Mouse (Mus musculus): ENCODE results near the gene Ifitm5.
"Not testable (repeated sequence)": the region's sequence is repeated elsewhere in the genome, so short reads cannot be mapped to it uniquely, and the experiment has no call there.

Ifitm5 gene

DNA sequence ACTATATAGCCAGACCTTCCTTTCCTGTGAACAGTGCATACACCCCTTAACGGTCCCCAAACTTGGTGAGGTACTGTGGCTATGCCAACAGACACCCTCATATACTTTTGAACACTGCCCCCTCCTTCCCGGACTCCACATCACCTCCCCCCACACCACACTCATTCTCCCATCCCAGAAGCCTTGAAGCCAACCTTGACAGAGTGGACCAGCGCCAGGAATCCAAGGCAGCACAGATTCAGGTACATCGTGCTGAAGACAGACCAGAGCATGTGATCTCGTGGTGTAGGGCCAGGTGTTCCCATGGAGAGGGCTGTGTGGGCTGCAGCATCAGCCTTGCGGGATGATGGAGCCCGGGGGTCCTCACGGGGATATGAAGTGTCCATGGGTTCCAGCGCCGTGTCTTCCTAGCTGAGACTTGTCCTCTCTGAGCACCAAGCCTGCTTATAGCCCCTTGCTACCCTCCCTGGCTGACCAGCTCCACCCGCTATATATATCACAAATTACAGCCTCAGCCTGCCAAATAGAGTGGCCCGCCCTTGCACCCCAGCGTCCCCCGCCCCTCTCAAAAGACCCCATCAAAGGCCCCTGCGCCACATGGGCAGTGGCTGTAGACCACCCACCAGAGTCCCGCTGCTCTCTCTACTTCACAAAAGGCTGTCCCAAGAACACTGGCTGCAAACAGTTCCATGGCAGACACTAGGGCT lies at the start of gene Ifitm5:
Gene Ifitm5 (minus strand): TSS at position 468 of the 707 bp plus-strand sequence.
- no peak for DNase-seq (ENCODE audit: low spot score in 2 of 2)

DNA sequence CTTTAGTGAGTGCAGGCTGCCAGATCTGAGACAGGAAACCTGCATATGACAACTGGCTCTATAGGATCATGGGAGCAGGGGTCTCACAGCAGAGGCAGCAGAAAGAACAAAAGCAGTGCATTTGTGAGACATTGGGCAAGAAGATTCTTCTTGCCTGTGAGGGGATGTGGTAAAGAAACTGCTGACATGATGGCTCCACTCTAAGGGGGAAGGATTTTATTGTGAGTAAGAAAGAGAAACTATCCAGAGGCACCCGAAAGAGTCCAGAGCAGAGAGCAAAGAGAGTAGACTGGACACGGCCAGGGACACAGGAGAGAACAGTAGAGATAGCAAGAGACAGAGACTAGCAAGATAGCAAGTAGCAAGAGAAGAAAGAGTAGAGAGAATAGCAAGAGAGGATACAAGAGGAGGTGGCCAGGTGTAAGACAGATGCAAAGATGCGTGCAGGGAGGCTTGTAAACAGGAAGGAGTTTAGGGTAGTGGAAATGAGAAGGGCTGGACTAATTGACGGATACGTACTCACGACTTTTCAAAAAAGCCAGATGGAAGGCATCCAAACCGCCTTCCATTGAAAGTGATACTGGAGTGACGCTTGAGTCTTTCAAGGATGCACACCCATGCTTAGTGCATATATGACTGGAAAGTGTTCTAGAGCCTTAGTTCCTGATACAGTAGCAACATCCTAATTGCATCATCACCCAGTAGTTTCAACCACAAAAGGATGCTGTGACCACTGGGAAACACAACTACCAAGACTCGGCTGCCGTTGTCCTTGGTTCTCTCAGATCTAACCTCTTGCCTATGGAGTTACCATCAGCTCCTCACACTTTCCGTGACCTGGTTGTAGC lies 49.0 kb upstream of the Ifitm5 start:
- DNase-seq (ENCODE audit: low spot score in 2 of 2) = no peak

DNA sequence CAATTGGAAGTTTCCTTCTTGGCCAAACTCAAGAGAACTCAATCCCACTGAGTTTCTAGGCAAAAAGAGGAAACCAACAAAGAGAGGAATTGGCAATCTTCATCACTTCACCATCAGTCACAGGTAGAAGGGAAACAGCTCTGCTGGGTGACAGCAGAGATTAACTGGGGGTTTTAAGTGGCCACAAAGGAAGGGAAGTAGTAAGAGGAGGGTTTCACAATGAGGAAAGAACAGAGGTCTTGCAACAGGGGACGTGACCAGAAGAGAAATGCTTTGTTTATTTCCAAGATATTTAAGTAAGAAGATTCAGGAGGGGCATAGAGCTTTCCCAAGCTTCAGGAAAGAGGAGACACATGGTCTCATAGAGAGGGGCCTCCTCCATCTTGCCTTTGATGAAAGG lies 47.7 kb upstream of the Ifitm5 start:
- no peak for DNase-seq (ENCODE audit: low spot score in 2 of 2)

DNA sequence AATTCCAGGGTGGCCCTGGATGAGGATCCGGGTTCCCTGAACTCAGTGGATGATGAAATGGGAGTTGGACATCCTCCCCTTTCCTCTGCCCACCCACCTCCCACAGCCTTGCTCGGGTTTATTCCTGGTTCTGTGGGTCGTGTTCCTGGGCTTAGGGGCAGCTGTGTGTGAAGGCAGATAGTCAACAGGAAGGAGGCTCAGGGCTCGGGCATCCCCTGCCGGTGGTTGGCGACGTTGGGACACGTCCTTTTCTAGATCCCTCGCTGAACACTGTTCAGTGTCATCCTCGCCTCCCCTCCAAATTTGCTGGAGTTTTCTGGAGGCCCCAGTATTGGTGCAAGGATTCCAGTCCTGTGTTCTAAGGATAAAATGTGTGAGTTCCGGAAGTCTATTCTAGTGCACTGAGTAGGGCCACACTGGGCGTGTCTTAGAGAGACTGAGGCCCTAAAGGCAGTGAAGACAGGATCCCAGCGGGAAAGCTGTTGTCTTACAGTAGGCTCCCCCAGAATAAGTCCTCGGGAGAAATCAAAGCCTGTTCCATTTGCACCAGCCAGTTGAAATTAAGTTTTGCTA lies 41.1 kb upstream of the Ifitm5 start:
- DNase-seq (ENCODE audit: low spot score in 2 of 2) = no peak

DNA sequence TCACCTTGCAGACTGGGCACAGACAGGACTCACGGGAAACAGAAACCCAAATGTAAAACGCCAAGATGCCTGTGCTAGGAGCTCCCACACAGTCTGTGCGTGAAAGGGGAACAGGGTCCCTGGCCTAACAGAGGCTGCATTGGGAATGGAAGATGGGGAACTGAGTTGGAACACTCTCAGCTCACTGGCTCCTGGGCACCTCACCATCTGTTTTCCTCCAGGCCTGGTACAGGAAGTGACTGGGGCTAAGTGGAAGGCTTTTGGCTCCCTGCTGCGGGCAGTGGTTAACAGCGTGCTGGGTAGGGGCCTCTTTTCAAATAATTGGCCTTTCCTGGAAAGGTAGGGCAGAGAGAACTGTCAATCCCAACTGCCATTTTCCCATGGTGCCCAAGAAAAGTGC lies 40.5 kb upstream of the Ifitm5 start:
- no peak for DNase-seq (ENCODE audit: low spot score in 2 of 2)

DNA sequence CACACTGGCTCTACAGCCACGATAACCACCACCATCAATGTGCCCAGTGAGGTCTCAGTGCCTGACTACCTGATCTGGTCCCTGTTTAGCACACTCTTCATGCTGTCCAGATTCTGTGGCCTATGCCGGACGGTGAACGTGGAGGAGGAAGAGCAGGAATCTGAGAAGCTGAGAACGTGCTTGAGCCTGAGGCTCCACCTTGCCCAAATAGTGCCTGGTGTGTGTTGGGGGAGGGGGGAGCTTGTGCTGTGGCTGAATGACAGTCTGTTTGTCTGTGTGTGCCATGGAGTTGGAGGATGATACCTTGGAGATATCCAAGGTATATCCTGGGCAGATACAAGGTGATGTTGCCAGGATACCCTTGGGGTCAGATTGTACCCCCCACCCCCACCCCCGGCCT lies 40.1 kb upstream of the Ifitm5 start:
- no peak for DNase-seq (ENCODE audit: low spot score in 2 of 2)

DNA sequence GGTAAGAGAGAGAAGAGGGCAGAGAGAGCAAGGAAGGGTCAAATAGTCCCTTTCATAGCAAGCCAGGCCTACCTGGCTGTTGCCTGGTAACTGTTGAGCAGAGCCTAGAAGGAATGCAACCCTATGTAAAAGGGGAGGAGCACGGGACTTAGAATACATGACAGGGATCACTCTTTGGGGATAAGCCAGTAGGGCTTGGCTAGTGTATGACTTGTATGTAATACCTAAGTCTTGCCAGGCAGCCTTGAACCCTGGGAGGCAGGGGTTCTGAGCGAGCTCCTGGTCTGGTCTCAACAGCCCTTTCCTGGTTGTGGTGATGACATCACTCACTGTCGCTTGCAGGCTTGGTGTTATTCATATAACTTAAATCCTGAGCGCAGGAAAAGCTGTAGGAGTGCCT lies 38.9 kb upstream of the Ifitm5 start:
- peak in 1 of 2 experiments; percentile 10 for DNase-seq (ENCODE audit: low spot score in 2 of 2)

DNA sequence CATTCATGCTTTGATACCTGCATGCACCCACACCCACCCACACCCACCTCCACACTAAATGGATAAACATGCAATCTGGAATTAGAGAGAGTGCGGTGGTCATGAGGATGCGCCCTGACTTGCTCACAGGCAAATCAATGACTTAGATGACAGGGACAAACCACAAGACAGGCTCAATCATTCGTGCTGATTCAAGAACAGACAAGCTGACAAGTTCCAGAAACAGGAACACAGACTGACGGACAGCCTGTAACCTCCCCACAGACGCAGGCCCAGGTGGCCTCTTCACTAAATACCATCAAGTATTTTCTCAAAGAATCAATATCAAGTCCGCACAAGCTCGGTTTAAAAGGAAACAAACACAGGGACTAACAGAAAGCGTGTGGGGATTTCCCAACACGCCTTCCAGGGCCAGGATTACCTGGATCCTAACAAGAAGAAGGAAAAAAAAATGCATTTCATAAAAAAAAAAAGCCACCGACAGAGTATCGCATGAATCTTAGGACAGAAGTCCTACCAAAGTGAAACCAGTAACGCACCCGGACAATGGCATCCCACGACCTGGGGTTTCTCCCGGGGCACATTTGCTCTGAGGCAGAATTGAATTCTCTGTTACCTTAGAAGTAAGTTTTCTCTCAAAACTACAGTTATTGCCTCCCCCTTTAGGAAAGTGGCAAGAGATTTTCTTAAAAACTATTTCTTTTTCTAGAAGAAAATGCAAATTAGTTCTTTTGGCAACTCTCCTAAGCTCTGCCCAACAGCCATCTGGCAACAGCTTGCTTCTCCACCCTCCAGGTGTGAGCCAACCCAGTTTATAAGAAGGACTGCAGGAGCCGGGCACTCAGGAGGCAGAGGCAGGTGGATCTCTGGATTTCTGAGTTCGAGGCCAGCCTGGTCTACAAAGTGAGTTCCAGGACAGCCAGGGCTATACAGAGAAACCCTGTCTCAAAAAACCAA lies 37.4 kb upstream of the Ifitm5 start:
- DNase-seq (ENCODE audit: low spot score in 2 of 2) = peak; percentile 27 to 58

DNA sequence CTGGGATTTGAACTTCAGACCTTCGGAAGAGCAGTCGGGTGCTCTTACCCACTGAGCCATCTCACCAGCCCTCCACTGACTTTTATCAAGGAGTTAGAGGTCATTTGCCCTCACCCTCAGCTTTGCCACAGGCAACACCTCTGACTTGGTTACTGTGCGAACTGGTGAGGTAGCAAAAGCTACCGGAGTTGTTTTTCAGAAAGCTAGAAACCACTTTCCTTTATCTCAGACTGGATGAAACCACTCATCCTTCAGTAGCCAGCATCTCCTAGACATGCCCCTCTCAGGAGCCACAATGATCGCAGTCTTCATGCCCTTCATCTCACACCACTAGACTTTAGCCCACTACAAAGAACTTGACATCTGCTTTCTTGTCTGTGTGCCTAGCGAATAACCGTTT lies 32.9 kb upstream of the Ifitm5 start:
- no peak for DNase-seq (ENCODE audit: low spot score in 2 of 2)

DNA sequence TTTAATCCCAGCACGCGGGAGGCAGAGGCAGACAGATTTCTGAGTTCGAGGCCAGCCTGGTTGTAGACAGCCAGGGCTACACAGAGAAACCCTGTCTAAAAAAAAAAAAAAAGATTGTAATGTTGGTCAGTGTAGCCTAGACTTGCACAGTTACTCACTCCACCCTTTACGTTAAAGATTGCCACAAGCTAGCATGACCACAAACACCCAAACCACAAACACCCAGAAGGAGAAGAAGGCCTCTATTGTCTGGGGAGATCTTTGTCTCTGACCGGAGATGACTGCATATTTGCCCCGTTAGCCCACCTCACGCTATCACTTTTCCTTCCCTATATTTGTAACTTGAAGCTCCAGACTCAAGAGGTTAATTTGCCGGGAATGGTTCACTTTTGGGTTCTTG lies 31.6 kb upstream of the Ifitm5 start:
- DNase-seq (ENCODE audit: low spot score in 2 of 2) = no peak

DNA sequence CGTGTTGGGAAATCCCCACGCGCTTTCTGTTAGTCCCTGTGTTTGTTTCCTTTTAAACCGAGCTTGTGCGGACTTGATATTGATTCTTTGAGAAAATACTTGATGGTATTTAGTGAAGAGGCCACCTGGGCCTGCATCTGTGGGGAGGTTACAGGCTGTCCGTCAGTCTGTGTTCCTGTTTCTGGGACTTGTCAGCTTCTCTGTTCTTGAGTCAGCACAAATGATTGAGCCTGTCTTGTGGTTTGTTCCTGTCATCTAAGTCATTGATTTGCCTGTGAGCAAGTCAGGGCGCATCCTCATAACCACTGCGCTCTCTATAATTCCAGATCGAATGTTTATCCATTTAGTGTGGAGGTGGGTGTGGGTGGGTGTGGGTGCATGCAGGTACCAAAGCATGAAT lies 26.6 kb upstream of the Ifitm5 start:
- DNase-seq (ENCODE audit: low spot score in 2 of 2) = not testable (repeated sequence)

DNA sequence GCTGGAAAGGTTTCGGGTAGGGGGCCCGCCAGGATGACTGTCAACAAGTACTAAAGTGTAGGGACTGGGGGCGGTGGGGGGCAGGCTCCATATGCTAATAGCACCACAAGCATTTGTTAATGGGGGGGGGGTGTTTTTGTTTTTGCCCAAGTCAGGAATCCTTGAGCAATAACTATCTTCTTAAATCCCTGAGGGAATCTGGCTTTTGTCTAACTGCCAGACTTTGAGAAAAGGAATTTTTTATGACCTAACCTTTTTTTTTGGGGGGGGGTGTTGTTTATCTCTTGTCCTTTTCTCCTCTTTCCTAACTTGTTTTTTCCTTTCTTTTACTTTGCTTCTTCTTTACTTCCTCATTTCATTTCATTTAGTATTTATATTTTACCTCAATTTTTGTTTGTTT lies 25.4 kb upstream of the Ifitm5 start:
- DNase-seq (ENCODE audit: low spot score in 2 of 2) = no peak

DNA sequence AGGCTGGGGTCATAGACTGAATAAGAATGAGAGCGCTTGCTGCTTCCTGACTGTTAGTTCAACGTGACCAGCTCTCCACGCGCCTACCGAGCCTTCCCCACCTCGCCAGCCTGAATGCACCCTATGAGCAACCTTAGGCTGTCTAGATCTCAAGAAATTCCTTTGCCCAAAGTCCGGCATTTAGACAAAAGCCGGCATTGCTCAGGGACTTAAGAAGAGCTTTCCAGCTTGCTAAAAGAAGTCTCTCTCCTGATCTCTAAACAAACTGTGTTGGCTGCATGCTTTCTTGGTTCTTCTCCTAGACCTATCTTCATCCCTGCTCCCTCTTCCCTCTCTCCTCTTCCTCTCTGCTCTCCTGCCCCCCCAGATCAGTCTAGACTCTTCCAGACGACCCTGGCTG lies 24.8 kb upstream of the Ifitm5 start:
- DNase-seq (ENCODE audit: low spot score in 2 of 2) = no peak

DNA sequence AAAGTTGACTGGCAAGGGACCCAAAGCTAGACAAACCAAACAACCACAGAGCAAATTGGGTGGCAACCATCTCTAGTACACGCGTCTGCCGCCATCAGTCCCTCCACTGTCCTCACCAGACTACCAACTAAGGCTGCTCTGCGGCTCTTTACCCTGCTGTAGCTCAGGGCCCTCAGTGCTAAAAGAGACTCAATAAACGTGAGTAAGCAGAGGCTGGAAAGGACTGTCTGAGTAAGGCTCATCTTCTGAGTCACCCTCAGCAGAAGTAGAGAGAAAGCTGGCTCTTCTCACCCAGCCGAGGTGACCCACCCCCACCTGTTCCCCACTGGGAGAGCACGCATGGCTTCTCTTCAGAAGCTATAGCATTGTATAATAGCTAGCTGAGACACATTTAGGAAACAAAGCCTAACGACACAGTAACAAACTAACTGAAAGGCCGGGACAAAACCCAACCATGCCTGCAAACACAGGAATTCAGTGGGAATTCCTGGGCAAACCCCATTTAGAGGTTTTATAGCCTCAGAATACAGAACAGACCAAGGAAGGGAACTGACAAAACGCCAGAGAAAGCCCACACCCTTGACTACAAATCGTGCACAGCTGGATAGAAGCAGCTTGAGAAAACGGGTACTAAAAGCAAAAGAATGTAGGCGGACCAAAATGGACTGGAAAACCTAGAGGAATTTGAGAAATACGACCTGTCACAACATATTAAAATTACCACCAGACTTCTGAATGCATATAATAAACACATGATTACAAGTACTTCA lies 23.5 kb upstream of the Ifitm5 start:
- DNase-seq (ENCODE audit: low spot score in 2 of 2) = no peak

DNA sequence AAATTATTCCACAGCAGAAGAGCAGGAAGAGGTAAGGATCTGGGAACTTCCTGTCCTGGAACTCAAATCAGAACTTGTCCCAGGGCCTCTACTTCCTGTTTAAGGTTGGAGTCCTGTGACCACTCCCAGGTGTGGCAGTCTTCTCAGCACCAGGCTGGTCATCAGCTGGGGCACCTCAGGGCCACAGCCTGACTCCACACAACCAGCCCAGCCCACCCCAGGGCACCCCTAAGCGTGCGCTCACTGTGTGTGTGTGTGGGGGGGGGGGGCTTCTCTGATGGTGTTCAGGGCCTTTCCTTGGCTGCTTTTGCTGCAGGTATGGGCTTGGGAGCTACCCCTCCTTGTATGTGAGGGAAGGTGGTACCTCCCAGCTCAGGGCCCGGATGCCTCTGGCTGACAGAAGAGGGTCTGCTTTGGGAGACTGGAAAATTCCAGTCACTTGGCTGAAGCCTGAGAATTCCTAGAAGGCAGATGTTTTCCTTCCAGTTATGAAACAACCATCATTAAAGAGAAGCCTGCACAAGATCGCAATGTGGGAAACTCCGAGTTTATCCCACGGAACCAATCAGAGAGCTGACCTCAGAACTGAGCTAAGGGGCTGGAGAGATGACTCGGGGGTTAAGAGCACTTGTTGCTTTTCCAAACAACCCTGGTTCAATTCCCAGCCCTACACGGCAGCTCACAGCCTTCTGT lies 21.5 kb upstream of the Ifitm5 start:
- DNase-seq (ENCODE audit: low spot score in 2 of 2) = no peak

DNA sequence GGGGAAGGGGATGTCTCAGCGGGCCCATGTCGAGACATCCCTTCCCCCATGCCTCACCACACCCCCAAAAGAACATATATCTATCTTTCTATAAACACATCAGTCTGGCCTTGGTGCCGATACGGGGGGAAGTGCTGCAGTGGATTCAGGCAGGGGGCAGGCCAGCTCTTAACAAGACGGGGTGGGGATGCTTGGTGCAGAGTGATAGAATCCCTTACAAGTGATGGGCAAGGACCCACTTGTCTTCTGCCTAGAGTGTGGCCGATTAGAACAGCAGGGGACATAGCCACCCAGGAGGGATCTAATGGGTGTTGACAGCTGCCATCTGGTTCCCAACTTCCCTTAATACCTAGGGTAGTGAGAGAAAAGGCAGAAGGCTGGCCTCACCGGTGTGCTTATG lies 20.8 kb upstream of the Ifitm5 start:
- DNase-seq (ENCODE audit: low spot score in 2 of 2) = no peak

DNA sequence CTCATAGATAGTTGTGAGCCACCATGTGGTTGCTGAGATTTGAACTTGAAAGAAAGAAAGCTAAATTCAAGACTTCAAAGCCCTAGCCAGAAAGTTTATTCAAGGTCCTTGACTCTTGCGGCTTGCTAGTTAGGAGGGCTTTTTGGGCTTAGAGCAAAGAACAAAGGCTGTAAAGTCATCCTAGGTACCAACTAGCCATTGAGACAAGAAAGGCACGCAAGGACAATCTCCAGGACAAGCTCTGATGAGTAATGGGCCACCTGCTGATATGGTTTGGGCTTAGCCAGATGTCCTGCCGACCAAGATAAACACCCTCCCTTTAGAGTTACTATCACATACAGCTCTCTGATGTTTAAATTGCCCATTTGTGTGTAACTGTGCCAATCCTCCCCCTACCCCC lies 18.6 kb upstream of the Ifitm5 start:
- not testable (repeated sequence) for DNase-seq (ENCODE audit: low spot score in 2 of 2)

DNA sequence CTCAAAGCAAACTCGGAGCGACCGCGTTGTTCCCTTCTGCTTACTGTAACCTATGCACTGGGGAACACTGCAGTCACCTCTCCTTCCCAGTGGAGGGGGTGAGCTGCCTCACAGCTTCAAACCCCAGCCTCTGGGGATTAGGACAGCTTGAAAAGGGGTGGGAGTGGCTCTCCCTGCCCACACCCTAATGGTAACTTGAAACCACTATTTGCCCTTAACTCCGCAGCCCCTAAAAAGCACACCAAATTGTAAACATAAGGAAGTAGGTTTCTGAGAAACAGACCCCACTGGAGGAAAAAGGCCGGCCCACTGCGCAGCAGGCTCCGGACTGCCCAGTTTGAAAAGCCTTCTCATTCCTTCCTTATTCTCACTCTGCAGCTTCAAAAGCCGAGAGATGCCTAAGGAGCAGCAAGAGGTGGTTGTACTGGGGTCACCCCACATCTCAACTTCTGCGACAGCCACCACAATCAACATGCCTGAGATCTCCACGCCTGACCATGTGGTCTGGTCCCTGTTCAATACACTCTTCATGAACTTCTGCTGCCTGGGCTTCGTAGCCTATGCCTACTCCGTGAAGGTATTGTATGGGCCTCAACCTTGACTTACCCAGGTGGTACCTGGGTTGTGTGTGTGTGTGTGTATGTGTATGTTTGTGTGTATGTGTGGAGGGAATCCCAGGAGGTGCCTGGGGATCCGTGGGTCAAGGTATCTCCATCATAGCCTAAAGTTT lies 17.9 kb upstream of the Ifitm5 start:
- DNase-seq (ENCODE audit: low spot score in 2 of 2) = no peak

DNA sequence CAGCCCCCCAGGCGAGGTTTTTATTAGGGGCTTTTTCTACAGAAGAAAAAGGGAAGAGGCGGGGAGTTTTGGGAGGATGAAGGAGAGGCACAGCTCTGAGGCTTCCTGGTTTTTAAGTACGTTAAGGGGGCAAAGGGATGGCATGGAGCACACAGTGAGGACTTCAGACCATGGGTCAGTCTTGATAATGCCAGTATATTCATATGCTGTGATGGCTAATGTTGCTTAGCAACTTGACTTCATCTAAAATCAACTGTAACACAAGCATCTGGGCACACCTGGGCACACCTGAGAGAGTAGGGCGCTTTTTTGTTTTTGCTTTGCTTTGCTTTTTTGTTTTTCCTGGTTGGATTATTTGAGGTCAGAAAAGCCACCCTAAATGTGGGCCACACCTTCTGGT lies 16.8 kb upstream of the Ifitm5 start, which contains the start of gene Ifitm1:
Gene Ifitm1 (plus strand): TSS at position 301 of the 400 bp plus-strand sequence.
- no peak for DNase-seq (ENCODE audit: low spot score in 2 of 2)

DNA sequence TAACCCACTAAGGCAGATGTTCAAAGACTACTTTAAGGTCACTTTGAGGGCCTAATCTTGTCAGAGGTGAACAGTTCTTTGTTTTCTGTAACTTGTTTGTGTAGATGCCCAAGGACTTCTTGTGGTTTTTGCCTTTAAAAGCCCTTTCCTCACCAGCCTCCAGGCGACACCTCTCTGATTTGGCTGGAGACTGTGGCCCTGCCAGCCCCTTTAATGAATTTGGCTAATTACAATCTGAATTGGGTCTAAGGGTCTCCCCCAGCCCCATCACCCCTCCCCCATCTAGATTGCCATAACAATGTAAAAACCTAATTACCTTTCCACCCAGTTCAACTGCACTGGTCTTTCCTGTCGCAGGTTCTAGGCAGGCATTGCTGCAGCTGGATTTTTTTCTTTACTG lies 12.6 kb upstream of the Ifitm5 start:
- DNase-seq (ENCODE audit: low spot score in 2 of 2) = no peak

All from right cerebral cortex, adult 2 months (tissue).